Mouse (Mus musculus): Measurements from ENCODE around the gene Kcnma1.

- TF ChIP-seq CTCF (conservative IDR thresholded peaks at IDR 0.05; ENCODE audit: insufficient read depth, insufficient read length, low read depth, low read length) (no peak), POLR2A (IDR thresholded peaks at IDR 0.05; ENCODE audit: low read depth, low read length) (no peak)
Measured at GRCm38 (mm10) chr14:23792076-23792475, 222.2 kb downstream of the Kcnma1 start.
